Mouse (Mus musculus) heart, postnatal 0 days (tissue): Measurements from ENCODE around the gene Nek7.

Experiments used
- CTCF ChIP-seq: IDR thresholded peaks from 2 replicates; pipeline ENCODE4 v1.5.1; 2016; ENCODE audit warnings: antibody characterized with exemption, control low read depth, low read depth
- EP300 ChIP-seq: IDR thresholded peaks from 2 replicates; pipeline ENCODE4 v1.6.1; 2016; ENCODE audit warnings: antibody characterized with exemption, low read depth

DNA sequence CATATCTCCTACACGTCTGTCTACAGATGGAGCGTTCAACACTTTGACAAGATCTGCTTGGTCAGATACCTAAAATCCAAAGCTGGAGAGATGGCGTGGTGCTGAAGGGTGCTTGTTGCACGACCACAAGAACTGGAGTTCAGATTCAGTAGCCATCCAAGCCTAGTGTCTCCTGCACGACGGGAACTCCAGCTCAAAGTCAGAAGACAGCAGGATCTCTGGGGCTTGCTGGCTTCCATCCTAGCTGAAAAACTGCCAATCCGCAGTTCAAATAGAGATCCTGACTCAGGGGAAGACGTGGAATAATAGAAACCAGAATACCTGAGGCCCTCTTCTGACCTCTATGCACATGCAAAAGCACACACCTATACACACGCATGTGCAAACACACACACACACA lies 52.0 kb downstream of the Nek7 start:
- no peak for TF ChIP-seq CTCF
- no peak for TF ChIP-seq EP300
